Mouse (Mus musculus) lung, adult 2 months (tissue): ENCODE data around the gene Sema4f.

ENCODE experiments used
- CTCF ChIP-seq: fragments of 200-500 bp; IDR thresholded peaks from 2 replicates; pipeline ENCODE4 v1.5.1; 2011; ENCODE audit warnings: mild to moderate bottlenecking, low read length, control low read depth; ENCODE audit not compliant: insufficient read depth
- POLR2A ChIP-seq: fragments of 200-500 bp; IDR thresholded peaks from 2 replicates; pipeline ENCODE4 v1.6.1; 2011; ENCODE audit warnings: low read depth, mild to moderate bottlenecking, control low read depth, low read length, borderline replicate concordance; ENCODE audit errors: extremely low read depth

DNA sequence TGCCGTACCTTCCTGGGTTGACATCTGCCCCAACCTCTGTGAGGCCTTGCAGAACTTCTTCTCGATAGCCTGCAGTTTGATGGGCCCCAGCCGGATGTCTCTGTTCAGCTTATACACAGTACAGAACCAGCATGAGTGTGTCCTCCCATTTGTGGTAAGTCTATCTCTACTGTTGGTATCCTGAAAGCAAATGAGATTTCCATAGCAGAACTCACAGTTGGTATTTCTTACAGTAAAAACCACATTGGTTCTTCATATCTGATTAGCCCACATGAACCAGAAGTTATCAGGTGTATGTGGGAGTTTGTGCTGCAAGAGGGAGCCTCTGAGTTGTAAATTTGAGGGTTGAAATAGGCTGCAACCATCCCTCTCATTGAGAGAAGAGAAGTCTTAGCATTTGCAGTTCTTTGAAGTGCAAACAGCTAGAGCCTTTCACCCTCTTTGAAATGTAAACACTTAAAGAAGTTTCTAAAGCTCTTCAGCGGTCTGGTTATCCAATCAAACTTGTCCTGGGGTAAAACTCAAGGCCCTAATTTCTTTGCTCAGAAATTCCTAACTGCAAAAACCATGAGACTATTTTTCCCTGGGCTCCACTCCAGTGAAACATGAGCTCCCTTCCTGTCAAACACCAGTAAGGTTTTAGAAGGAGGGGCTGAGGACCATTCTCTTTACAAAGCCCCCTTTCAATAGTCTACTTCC lies 17.1 kb upstream of the Sema4f start:
- TF ChIP-seq POLR2A (no peak), CTCF (no peak)
